Mouse (Mus musculus) CH12.LX (cell line): Measurements from ENCODE around the gene Pik3r4. TPM values are rescaled to one million over a fixed set of nuclear protein-coding genes. Genes with fewer than 3 reads are reported as not detected.

ENCODE experiments used
- DNase-seq: peaks from one replicate; pipeline ENCODE4 v3.0.0-alpha.2; 2013; ENCODE audit errors: extremely low read depth
- H3K27ac ChIP-seq: 2 replicates; pipeline ENCODE4 v1.5.1; 2012; ENCODE audit warnings: low read depth, mild to moderate bottlenecking, control low read depth, moderate library complexity; ENCODE audit not compliant: insufficient read depth
- H3K27me3 ChIP-seq: replicated peaks from 2 replicates; pipeline ENCODE3; 2012; ENCODE audit warnings: inconsistent platforms
- H3K36me3 ChIP-seq, 2 experiments: replicated peaks in 1 of 2; 2 replicates each; pipeline versions ENCODE3 to v1.6.1; 2012; ENCODE audit warnings: inconsistent platforms in 1 of 2, low read length in 1 of 2, mild to moderate bottlenecking in 1 of 2, mixed read lengths in 1 of 2, moderate library complexity in 1 of 2; ENCODE audit not compliant: control insufficient read depth in 1 of 2, insufficient read depth in 1 of 2
- H3K4me1 ChIP-seq, 2 experiments: 2 replicates each; pipeline ENCODE4 v1.6.1; 2012; ENCODE audit warnings: inconsistent platforms in 1 of 2, moderate library complexity in 1 of 2; ENCODE audit not compliant: insufficient read depth in 2 of 2, control insufficient read depth in 1 of 2
- H3K4me2 ChIP-seq: 2 replicates; pipeline ENCODE4 v1.6.1; 2012; ENCODE audit warnings: low read depth, mild to moderate bottlenecking, control low read depth; ENCODE audit not compliant: poor library complexity, insufficient read depth, severe bottlenecking
- H3K4me3 ChIP-seq, 3 experiments: fragments of 150-350 bp in 1 of 3; sonication (generic) in 1 of 3; replicated peaks in 1 of 3; 2 replicates each; pipeline versions ENCODE3 to v1.5.1; 2011 to 2012; ENCODE audit warnings: low read depth in 2 of 3, low read length in 2 of 3, mild to moderate bottlenecking in 2 of 3, moderate library complexity in 2 of 3, control low read depth in 1 of 3, improper control_type of control experiment in 1 of 3, inconsistent platforms in 1 of 3, mixed read lengths in 1 of 3; ENCODE audit not compliant: poor library complexity in 1 of 3
- H3K79me2 ChIP-seq: replicated peaks from 2 replicates; pipeline ENCODE4 v1.6.1; 2012; ENCODE audit warnings: mild to moderate bottlenecking, moderate library complexity; ENCODE audit not compliant: control insufficient read depth, poor library complexity, insufficient read depth, severe bottlenecking; ENCODE audit errors: extremely low read depth
- H3K9ac ChIP-seq: 2 replicates; pipeline ENCODE4 v1.6.1; 2012; ENCODE audit warnings: low read depth, mild to moderate bottlenecking, control low read depth, moderate library complexity; ENCODE audit not compliant: insufficient read depth
- H3K9me3 ChIP-seq: replicated peaks from 2 replicates; pipeline ENCODE3; 2012; ENCODE audit warnings: low read length, inconsistent platforms, mixed read lengths
- CHD1 ChIP-seq: IDR thresholded peaks from 2 replicates; pipeline ENCODE4 v1.6.1; 2012; ENCODE audit warnings: low read depth, low read length, improper control_type of control experiment, inconsistent platforms
- CTCF ChIP-seq, 2 experiments: IDR thresholded peaks in 1 of 2; conservative IDR thresholded peaks in 1 of 2; 2 replicates each; pipeline ENCODE4 v1.5.1; 2011 to 2012; ENCODE audit warnings: low read depth in 2 of 2, low read length in 2 of 2, improper control_type of control experiment in 1 of 2, inconsistent platforms in 1 of 2, mild to moderate bottlenecking in 1 of 2, moderate library complexity in 1 of 2
- ELF1 ChIP-seq: IDR thresholded peaks from 2 replicates; pipeline ENCODE4 v1.6.1; 2014; ENCODE audit warnings: low read depth, mild to moderate bottlenecking, inconsistent platforms, low read length, improper control_type of control experiment
- EP300 ChIP-seq: IDR thresholded peaks from 2 replicates; pipeline ENCODE4 v1.6.1; 2011; ENCODE audit warnings: low read length, improper control_type of control experiment
- GABPA ChIP-seq: IDR thresholded peaks from 2 replicates; pipeline ENCODE4 v1.6.1; 2012; ENCODE audit warnings: low read depth, low read length, improper control_type of control experiment, inconsistent platforms; ENCODE audit not compliant: insufficient replicate concordance
- HCFC1 ChIP-seq: IDR thresholded peaks from 2 replicates; pipeline ENCODE4 v1.6.1; 2012; ENCODE audit warnings: low read depth, mild to moderate bottlenecking, inconsistent platforms, low read length, improper control_type of control experiment
- IRF4 ChIP-seq: IDR thresholded peaks from 2 replicates; pipeline ENCODE4 v1.6.1; 2014; ENCODE audit warnings: low read depth, mild to moderate bottlenecking, inconsistent platforms, low read length, improper control_type of control experiment
- MAX ChIP-seq: IDR thresholded peaks from 2 replicates; pipeline ENCODE4 v1.6.1; 2011; ENCODE audit warnings: low read length, improper control_type of control experiment
- MAZ ChIP-seq: IDR thresholded peaks from 2 replicates; pipeline ENCODE4 v1.6.1; 2012; ENCODE audit warnings: low read depth, mild to moderate bottlenecking, inconsistent platforms, low read length, improper control_type of control experiment, moderate library complexity
- MEF2A ChIP-seq: IDR thresholded peaks from 2 replicates; pipeline ENCODE4 v1.6.1; 2014; ENCODE audit warnings: low read depth, mild to moderate bottlenecking, inconsistent platforms, low read length, improper control_type of control experiment, borderline replicate concordance
- NRF1 ChIP-seq: IDR thresholded peaks from 2 replicates; pipeline ENCODE4 v1.6.1; 2014; ENCODE audit warnings: low read depth, mild to moderate bottlenecking, inconsistent platforms, low read length, improper control_type of control experiment, moderate library complexity
- POLR2A ChIP-seq: IDR thresholded peaks from 2 replicates; pipeline ENCODE4 v1.6.1; 2011; ENCODE audit warnings: low read depth, mild to moderate bottlenecking, improper control_type of control experiment, low read length
- POLR2AphosphoS2 ChIP-seq: IDR thresholded peaks from 2 replicates; pipeline ENCODE4 v1.6.1; 2011; ENCODE audit warnings: low read depth, low read length, improper control_type of control experiment
- RAD21 ChIP-seq: IDR thresholded peaks from 2 replicates; pipeline ENCODE4 v1.6.1; 2011; ENCODE audit warnings: low read depth, mild to moderate bottlenecking, low read length, improper control_type of control experiment, moderate library complexity
- SIN3A ChIP-seq: IDR thresholded peaks from 2 replicates; pipeline ENCODE4 v1.6.1; 2012; ENCODE audit warnings: low read length, improper control_type of control experiment, inconsistent platforms
- SMC3 ChIP-seq: IDR thresholded peaks from 2 replicates; pipeline ENCODE4 v1.6.1; 2011; ENCODE audit warnings: low read depth, low read length, improper control_type of control experiment
- TBP ChIP-seq: conservative IDR thresholded peaks from 2 replicates; pipeline ENCODE4 v1.6.1; 2011; ENCODE audit warnings: low read depth, low read length, improper control_type of control experiment
- TCF12 ChIP-seq: IDR thresholded peaks from 2 replicates; pipeline ENCODE4 v1.6.1; 2014; ENCODE audit warnings: low read depth, mild to moderate bottlenecking, inconsistent platforms, low read length, improper control_type of control experiment
- UBTF ChIP-seq: IDR thresholded peaks from 2 replicates; pipeline ENCODE4 v1.6.1; 2012; ENCODE audit warnings: low read depth, mild to moderate bottlenecking, inconsistent platforms, low read length, improper control_type of control experiment, moderate library complexity
- USF1 ChIP-seq: IDR thresholded peaks from 2 replicates; pipeline ENCODE4 v1.6.1; 2014; ENCODE audit warnings: low read depth, mild to moderate bottlenecking, inconsistent platforms, low read length, improper control_type of control experiment
- USF2 ChIP-seq: conservative IDR thresholded peaks from 2 replicates; pipeline ENCODE4 v1.6.1; 2011; ENCODE audit warnings: low read depth, low read length, improper control_type of control experiment
- dilution Hi-C: fragments of 300-500 bp; cut with MboI; formaldehyde crosslinking; loops from 2 replicates; pipeline ENCODE4 v1.14.3; 2020; ENCODE audit warnings: low sequenced_read_pairs; ENCODE audit not compliant: extremely low pct_unique_long_range_greater_than_20kb, extremely low pct_ligation_motif_present
- in situ Hi-C: fragments of 300-500 bp; cut with MboI; formaldehyde crosslinking; loops from 3 replicates; pipeline ENCODE4 v1.14.3; 2019; ENCODE audit warnings: low sequenced_read_pairs, low pct_ligation_motif_present, low pct_unique_long_range_greater_than_20kb, mixed read lengths
- polyA plus RNA-seq: library from polyadenylated mRNA; unstranded; fragments of >175 nt; gene quantifications from 2 replicates; pipeline ENCODE4 v1.2.1, GENCODE M21; 2012; ENCODE audit warnings: low read depth; ENCODE audit not compliant: insufficient read length
- total RNA-seq, 2 experiments: library from RNA; depleted of rRNA; stranded (reverse); fragments of 300-350 nt in 1 of 2; fragments of >200 nt in 1 of 2; gene quantifications; 2 replicates each; pipeline ENCODE4 v1.2.3; 2012 to 2014

The Pik3r4 gene
- total and polyA plus RNA-seq, 3 experiments: 11.4 to 24.5 (median 18.3) TPM

DNA sequence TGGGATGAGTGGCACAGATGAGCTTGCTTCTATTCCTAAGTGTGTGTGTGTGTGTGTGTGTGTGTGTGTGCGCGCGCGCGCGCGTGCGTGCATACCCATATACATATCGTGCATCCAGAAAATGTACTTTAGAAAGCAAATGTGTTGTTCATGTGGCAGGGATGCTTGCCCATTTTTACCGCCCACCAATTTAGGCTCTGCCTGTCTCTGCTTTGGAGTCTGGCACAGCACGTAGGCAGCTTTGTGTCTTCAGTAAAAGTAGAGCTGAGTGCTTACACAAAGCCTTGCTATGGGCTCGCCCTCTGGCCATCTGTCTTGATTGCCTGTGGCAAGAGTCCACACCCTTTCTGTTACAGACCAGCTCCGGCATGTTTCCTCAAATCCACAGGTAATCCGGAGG is 49.7 kb downstream of the Pik3r4 start:
- H3K27ac ChIP-seq: no peak overlapping the region
- no peak overlapping the region for H3K4me2 ChIP-seq
- no peaks in the 10 kb centered on the region for H3K79me2 ChIP-seq
- in situ Hi-C loops (loop anchor here (10.0 to 25.0 kb wide), 2 partner anchors 162 to 295 kb away; no protein-coding TSS in a partner anchor), dilution Hi-C loops (no loop called here)
- H3K9ac ChIP-seq: no peak overlapping the region
- H3K36me3 ChIP-seq: peaks cover 5 to 42% of the 10 kb centered on the region in 2 experiments
- H3K4me3 ChIP-seq: no peak overlapping the region
- H3K4me1 ChIP-seq: 0 out of 4 replicates have a peak, but pooled peaks cover 0 to 4% of the 10 kb centered on the region in 2 experiments
- H3K27me3 ChIP-seq: no peaks in the 10 kb centered on the region
- DNase-seq: no peak
- no peaks in the 10 kb centered on the region for H3K9me3 ChIP-seq
- TF ChIP-seq HCFC1: no peak
- no peak for TF ChIP-seq MAX
- TF ChIP-seq GABPA: no peak
- TF ChIP-seq USF1: no peak
- no peak for TF ChIP-seq TBP
- TF ChIP-seq CHD1: no peak
- no peak for TF ChIP-seq TCF12
- TF ChIP-seq ELF1: no peak
- no peak for TF ChIP-seq EP300
- TF ChIP-seq IRF4: no peak
- TF ChIP-seq USF2: no peak
- TF ChIP-seq SIN3A: no peak
- no peak for TF ChIP-seq POLR2A
- no peak for TF ChIP-seq NRF1
- no peak for TF ChIP-seq CTCF (conservative IDR thresholded peaks at IDR 0.05 in 1 of 2, IDR thresholded peaks at IDR 0.05 in 1 of 2; ENCODE audit: low read depth in 2 of 2, low read length in 2 of 2)
- TF ChIP-seq MAZ: no peak

DNA sequence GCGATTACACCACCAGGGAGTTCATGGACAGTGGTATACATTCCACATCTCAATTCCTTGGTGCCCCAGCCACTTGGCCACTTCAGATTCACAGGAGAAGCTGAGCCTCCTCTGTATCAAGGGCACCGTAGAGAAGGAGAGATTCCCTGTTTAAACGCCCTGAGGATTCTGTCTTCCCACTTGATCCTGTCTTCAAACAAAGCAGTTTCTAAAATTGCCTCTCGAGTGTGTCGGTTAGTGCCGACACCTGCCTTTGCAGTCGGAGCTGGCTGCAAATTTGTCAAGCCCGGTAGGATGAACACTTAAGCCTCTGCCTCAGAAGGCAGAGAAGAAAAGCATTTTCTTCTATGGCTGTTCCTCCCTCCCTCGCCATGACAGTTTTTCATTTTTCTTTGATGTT is 50.3 kb downstream of the Pik3r4 start:
- no peaks in the 10 kb centered on the region for H3K27me3 ChIP-seq
- TF ChIP-seq UBTF (no peak), SIN3A (no peak), POLR2AphosphoS2 (no peak), USF2 (no peak), EP300 (no peak), CHD1 (no peak), MEF2A (no peak), NRF1 (no peak), TCF12 (no peak), SMC3 (no peak), RAD21 (no peak)
- H3K4me1 ChIP-seq: 0 out of 4 replicates have a peak, but pooled peaks cover 0 to 4% of the 10 kb centered on the region in 2 experiments
- H3K27ac ChIP-seq: no peak overlapping the region
- H3K4me2 ChIP-seq: no peak overlapping the region
- H3K36me3 ChIP-seq: peaks cover 4 to 36% of the 10 kb centered on the region in 2 experiments
- H3K9ac ChIP-seq: no peak overlapping the region
- H3K4me3 ChIP-seq: no peak overlapping the region
- no peak for DNase-seq
- in situ Hi-C loops: loop anchor here (10.0 to 25.0 kb wide), 2 partner anchors 162 to 294 kb away; no protein-coding TSS in a partner anchor
- dilution Hi-C loops: no loop called here
- no peaks in the 10 kb centered on the region for H3K9me3 ChIP-seq
- H3K79me2 ChIP-seq: no peaks in the 10 kb centered on the region
